Mouse (Mus musculus) testis, postnatal 14 days (tissue): ENCODE results near the gene Specc1.

ENCODE experiments used
- DNase-seq: peaks from one replicate; pipeline ENCODE4 v3.0.0; 2021; ENCODE audit warnings: low spot score

The Specc1 gene

DNA sequence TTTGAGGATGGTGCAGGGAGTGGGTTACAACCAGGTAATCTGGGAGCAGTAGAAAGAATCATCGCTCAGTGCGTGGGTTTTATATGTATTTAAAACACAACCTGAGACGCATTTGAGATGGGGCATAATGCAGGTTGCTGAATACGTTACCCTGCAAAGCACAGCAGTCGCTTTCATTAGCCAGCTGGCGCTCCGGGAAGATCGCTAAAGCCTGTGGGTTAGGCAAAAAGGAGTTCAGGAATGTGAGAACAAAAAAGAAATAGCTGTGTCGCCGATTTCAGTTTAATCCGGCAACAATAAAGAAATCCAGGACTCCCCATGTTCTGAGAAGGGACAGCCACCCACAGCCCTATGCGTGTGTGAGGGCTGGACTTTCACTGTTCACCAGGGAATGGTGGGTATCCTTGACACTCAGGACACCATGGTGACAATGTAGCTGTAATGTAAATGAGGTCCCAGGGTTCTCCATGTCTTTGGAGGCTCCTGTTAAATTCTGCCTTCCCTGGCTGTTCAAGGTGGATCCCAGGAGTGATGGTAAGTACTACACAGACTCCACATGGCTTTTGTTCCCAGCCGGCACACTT, 58.6 kb downstream of the Specc1 start:
- no peak for DNase-seq

- no peak for DNase-seq
Measured at GRCm38 (mm10) chr11:62016985-62017384, 60.4 kb downstream of the Specc1 start.

- DNase-seq, result no peak
Measured at GRCm38 (mm10) chr11:62018315-62019205, 62.0 kb downstream of the Specc1 start.

DNA sequence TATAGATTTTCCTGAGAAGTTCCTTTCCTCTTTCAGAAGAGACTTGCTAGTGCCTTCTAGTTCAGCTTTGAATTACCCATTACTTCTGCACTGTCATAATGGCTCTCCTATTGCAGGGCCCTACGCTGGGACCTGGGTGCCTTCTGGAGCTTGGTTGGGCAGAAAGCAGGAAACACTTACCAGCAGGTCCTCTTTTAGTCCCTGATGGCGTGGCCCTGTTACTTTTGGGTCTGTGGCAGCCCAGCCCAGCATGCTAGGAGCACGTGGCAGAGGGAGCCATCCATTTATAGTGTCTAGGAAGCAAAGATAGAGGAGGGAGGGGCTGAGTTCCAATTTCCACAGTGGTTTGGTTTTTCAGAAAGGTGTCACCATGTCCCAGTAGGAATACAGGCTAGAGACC, 63.3 kb downstream of the Specc1 start:
- no peak for DNase-seq

GRCm38 (mm10) chr11:62020898-62021297, 64.3 kb downstream of the Specc1 start:
- no peak for DNase-seq

DNA sequence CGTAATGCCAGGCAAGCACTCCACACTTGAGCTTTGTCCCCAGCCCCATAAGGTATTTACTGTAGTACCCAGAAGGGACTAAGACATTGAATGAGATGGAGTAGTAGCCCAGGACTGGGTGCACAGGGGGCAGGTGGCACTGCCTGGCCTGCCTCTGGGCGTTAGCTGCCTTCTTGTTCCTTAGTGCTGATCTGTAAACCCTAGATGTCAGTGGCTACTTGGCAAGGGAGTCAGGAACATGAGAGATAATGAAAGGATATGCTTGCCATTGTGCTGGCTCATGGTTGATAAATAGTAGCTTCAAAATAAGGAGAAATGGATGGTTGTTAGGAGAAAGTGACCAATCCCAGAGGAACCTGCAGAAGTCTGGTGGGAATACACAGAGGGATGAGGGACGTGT, 65.5 kb downstream of the Specc1 start:
- DNase-seq, result no peak

- DNase-seq, result no peak
Measured at GRCm38 (mm10) chr11:62022718-62023493, 66.3 kb downstream of the Specc1 start.

- DNase-seq, result no peak
Measured at GRCm38 (mm10) chr11:62023494-62024233, 67.1 kb downstream of the Specc1 start.

DNA sequence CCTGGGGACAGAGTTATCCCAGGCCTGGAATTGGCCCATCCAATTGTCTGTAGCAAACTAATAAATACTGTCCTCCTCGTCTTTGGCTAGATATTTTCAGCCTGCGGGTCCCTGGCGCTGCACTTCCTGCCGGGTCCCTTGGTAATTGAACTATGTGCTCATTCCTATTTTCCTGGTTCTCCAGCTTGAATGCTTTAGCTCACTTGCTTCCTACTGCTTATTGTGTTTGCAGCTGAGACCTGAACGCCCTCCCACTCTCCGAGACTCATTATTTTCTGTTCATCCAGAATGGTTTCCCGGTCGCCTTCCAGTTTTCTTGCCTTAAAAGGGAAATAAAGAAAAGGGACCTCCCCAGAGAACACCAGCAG, 67.7 kb downstream of the Specc1 start:
- DNase-seq, result no peak

- DNase-seq, result no peak
Measured at GRCm38 (mm10) chr11:62024952-62025351, 68.4 kb downstream of the Specc1 start.

GRCm38 (mm10) chr11:62025770-62026169, 69.2 kb downstream of the Specc1 start:
- no peak for DNase-seq

GRCm38 (mm10) chr11:62026345-62026815, 69.8 kb downstream of the Specc1 start:
- DNase-seq, result no peak

GRCm38 (mm10) chr11:62027271-62027670, 70.7 kb downstream of the Specc1 start:
- no peak for DNase-seq

DNA sequence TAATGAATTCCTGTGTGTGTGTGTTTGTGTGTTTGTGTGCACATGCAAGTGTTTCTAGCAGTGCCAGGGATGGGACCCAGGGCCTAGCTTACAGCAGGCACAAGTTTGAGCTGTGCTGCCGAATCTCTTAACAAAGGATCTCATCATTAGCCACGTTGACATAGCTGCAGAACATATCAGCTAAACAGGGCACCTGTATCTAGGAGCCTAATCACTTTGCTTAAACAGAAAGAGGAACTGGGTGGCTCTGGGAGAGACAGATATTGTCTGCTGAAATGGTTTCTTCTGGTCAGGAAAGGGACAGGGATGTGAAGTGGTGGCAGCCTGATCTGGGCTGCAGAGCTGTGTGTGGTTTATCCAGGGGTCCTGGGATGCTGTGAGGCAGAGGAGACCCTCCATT, 71.1 kb downstream of the Specc1 start:
- no peak for DNase-seq

- DNase-seq, result no peak
Measured at GRCm38 (mm10) chr11:62029171-62029570, 72.6 kb downstream of the Specc1 start.

GRCm38 (mm10) chr11:62034564-62034963, 78.0 kb downstream of the Specc1 start:
- no peak for DNase-seq

DNA sequence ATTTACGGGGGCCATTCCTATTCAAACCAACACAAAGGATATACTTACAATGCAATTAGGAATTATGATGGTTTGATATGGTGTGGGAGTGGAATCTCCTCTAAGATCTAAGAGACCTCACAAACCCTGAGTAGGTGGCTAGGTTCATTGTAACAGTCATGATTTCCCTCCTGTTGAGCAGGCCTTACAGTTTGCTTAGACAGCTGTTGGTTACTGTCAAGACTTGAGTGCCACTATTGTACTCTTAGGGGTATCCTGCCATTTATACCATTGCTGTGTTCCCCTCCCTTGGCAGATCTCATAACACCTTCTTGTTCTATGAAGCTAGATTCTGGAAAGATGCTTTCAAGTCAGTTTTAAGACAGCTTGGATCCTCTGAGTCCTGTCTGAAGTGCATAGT, 78.7 kb downstream of the Specc1 start:
- no peak for DNase-seq

- DNase-seq, result no peak
Measured at GRCm38 (mm10) chr11:62040122-62040521, 83.6 kb downstream of the Specc1 start.

DNA sequence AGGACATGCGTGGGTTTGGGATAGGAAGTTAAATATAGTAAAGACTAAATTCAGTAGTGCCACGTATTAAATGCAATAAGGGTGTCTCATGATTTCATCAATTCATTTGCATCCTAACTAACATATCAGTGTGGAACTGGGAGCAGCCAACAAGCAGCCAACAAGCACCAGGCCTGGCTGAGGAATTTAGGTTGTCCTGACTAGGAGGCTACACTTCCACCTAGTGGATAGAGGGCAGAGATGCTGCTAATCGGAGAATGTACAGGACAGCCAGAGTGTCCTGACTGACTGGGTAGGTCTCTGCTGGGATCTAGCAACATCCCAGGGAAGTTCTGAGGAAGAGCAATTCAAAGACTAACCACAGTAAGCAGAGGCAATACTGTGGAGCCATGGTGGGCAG, 88.1 kb downstream of the Specc1 start:
- DNase-seq, result no peak

DNA sequence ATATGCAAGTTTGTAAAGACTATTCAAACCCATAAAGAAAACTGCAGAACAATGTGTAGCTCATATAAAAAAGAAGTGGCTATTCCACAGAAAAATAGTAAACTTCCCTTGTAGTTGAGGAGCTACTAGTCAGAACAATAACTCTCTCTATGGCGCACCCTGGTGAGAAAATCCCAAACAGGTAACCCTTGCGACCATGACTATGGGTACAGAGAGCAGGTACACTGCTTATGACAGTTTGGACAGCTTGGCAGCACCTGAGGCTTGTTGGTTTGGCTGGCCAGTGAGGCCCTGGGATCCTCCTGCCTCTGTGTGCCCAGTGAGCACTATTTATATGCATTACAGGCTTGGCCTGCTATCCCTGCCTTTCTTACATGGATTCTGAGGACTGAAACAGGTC, 89.4 kb downstream of the Specc1 start:
- no peak for DNase-seq

DNA sequence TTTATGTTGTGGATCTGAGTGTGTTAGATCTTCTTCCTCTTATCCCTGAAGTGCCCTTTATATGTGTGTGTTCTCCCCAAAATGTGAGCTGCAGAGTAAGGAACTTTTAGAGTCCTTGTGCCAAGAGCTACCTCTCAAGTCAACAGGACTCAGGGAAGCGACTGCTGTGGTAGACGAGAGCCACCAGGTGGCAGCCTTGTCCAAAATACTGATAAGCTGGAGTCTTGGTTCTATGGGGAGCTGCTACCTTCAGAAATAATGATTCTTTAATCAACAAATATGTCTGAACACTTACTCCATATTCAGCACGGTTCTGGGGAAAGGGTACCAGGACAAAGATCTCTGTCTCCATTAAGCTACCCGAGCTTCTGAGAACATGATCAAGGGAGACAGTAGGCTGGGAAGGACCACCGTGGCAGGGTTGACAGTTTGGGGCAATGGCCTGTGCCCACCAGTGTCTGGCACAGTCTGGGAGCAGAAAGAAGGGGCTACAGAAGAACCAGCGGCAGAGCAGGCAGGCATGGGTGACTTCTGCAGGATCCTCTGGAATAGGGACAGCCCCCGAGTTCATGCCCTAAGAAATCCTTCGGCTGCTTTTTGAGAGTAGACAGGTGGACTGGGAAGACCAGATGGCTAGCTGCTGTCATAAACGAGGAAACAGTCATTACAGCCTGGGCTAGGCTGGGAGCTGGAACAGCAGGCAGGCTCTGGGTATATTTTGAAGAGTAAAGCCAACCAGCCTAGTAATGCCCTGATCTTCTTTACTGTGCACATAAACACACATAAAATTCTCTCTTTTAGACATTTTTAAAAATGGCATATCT, 91.5 kb downstream of the Specc1 start:
- peak; percentile 21 for DNase-seq
